ENCODE assay signal across 28 mouse cellular contexts in genomic region chr2:128263880-128264279, GRCm38 (mm10).
DNase-seq lines count a peak whose midpoint lies in the region; ATAC-seq and TF ChIP-seq lines count a peak whose summit lies in the region.
"Had no signal": no experiment of that assay in that cellular context is flagged by ENCODE, and none has a peak within 500 bp of the region (broad histone marks: within the 10 kb centered on the region; RNA-seq: fewer than 3 reads in every experiment).

No protein-coding gene starts in this region.

- no peaks in the 10 kb centered on the region for H3K27me3 ChIP-seq in midbrain, embryonic 11.5 days (ENCODE audit: control insufficient read depth, insufficient read depth, low read length)
- no peaks in the 10 kb centered on the region for H3K27me3 ChIP-seq in midbrain, embryonic 16.5 days (ENCODE audit: control insufficient read depth, insufficient read depth, low read depth, low read length)
- H3K27me3 ChIP-seq in myocyte (ENCODE audit: control insufficient read depth, insufficient read depth, insufficient read length), result no peaks in the 10 kb centered on the region
- no peaks in the 10 kb centered on the region for H3K27me3 ChIP-seq in stomach, embryonic 16.5 days (ENCODE audit: control insufficient read depth, insufficient read depth, low read length)
- 0 out of 2 replicates have a peak, but pooled peaks cover 3% of the 10 kb centered on the region for H3K27me3 ChIP-seq in heart, embryonic 10.5 days (ENCODE audit: insufficient read depth, poor library complexity, severe bottlenecking)
- no peaks in the 10 kb centered on the region for H3K27me3 ChIP-seq in thymus, adult 2 months (ENCODE audit: control insufficient read depth, insufficient read depth, low read length)
- H3K27me3 ChIP-seq: embryonic facial prominence, embryonic 13.5 days; embryonic facial prominence, embryonic 15.5 days; forebrain, embryonic 12.5 days; Patski had no signal

- DNase-seq in midbrain, embryonic 11.5 days (ENCODE audit: low spot score, missing footprints), result peak; percentile 77
- DNase-seq in heart, embryonic 10.5 days (ENCODE audit: low spot score), result no peak
- DNase-seq in thymus, adult 2 months, result no peak
- no peak for DNase-seq in layer of hippocampus, adult 9-10 months (ENCODE audit: low spot score)
- DNase-seq: adrenal gland, adult 2 months; adrenal gland, postnatal 10 days; adrenal gland, postnatal 25 days; B cell, adult 2 months; cerebellum, adult 11 months; cerebellum, adult 18-20 months; cerebellum, adult 8-10 months; cerebellum, adult 9-11 months; cerebellum, postnatal 14 days; cerebellum, postnatal 36 days; embryo, embryonic 11 days had no signal

- no peak for ATAC-seq in midbrain, embryonic 11.5 days (ENCODE audit: low FRiP score)
- ATAC-seq in midbrain, embryonic 16.5 days, result no peak
- ATAC-seq in stomach, embryonic 16.5 days (ENCODE audit: insufficient read depth, low FRiP score), result no peak
- ATAC-seq: activated CD4-positive, CD25-positive, alpha-beta regulatory T cell, adult 4 months; forebrain, embryonic 14.5 days; forebrain, embryonic 16.5 days; Patski had no signal

- H3K9me3 ChIP-seq in midbrain, embryonic 11.5 days (ENCODE audit: control insufficient read depth, low read length), result no peaks in the 10 kb centered on the region
- no peaks in the 10 kb centered on the region for H3K9me3 ChIP-seq in midbrain, embryonic 16.5 days (replicated peaks; ENCODE audit: control insufficient read depth, low read length, poor library complexity, severe bottlenecking)
- H3K9me3 ChIP-seq in stomach, embryonic 16.5 days (replicated peaks; ENCODE audit: control insufficient read depth, low read length), result no peaks in the 10 kb centered on the region
- no peaks in the 10 kb centered on the region for H3K9me3 ChIP-seq in heart, embryonic 10.5 days
- H3K9me3 ChIP-seq: embryonic facial prominence, embryonic 13.5 days; embryonic facial prominence, embryonic 15.5 days; forebrain, embryonic 10.5 days; forebrain, embryonic 12.5 days; G1E had no signal

- H3K36me3 ChIP-seq in midbrain, embryonic 11.5 days (ENCODE audit: control insufficient read depth, insufficient read depth, low read length), result no peaks in the 10 kb centered on the region
- no peaks in the 10 kb centered on the region for H3K36me3 ChIP-seq in midbrain, embryonic 16.5 days (ENCODE audit: control insufficient read depth, insufficient read depth, low read length)
- no peaks in the 10 kb centered on the region for H3K36me3 ChIP-seq in myocyte (ENCODE audit: control insufficient read depth, insufficient read depth)
- H3K36me3 ChIP-seq in stomach, embryonic 16.5 days (ENCODE audit: control insufficient read depth, insufficient read depth, low read length), result no peaks in the 10 kb centered on the region
- H3K36me3 ChIP-seq in heart, embryonic 10.5 days, result no peaks in the 10 kb centered on the region
- no peaks in the 10 kb centered on the region for H3K36me3 ChIP-seq in thymus, adult 2 months (ENCODE audit: control insufficient read depth, insufficient read depth, low read length)
- H3K36me3 ChIP-seq: embryonic facial prominence, embryonic 13.5 days; embryonic facial prominence, embryonic 15.5 days; forebrain, embryonic 10.5 days; forebrain, embryonic 12.5 days; G1E had no signal

- no peak overlapping the region for H3K4me3 ChIP-seq in midbrain, embryonic 11.5 days (ENCODE audit: low read depth, low read length)
- H3K4me3 ChIP-seq in midbrain, embryonic 16.5 days (ENCODE audit: low read depth, low read length), result no peak overlapping the region
- no peak overlapping the region for H3K4me3 ChIP-seq in myocyte
- no peak overlapping the region for H3K4me3 ChIP-seq in stomach, embryonic 16.5 days (replicated peaks; ENCODE audit: low read length)
- H3K4me3 ChIP-seq in heart, embryonic 10.5 days, result no peak overlapping the region
- no peak overlapping the region for H3K4me3 ChIP-seq in thymus, adult 2 months (ENCODE audit: control insufficient read depth, insufficient read depth, low read length)
- H3K4me3 ChIP-seq: embryonic facial prominence, embryonic 13.5 days; embryonic facial prominence, embryonic 15.5 days; erythroblast, embryonic 14.5 days; forebrain, embryonic 10.5 days; forebrain, embryonic 12.5 days had no signal

- H3K4me2 ChIP-seq in midbrain, embryonic 11.5 days, result no peak overlapping the region
- no peak overlapping the region for H3K4me2 ChIP-seq in midbrain, embryonic 16.5 days (ENCODE audit: low read length)
- H3K4me2 ChIP-seq in myocyte (ENCODE audit: low read depth), result no peak overlapping the region
- H3K4me2 ChIP-seq in stomach, embryonic 16.5 days (ENCODE audit: low read depth, low read length), result no peak overlapping the region
- H3K4me2 ChIP-seq: embryonic facial prominence, embryonic 13.5 days; embryonic facial prominence, embryonic 15.5 days; forebrain, embryonic 12.5 days had no signal

- H3ac ChIP-seq in myocyte (ENCODE audit: control insufficient read depth, insufficient read length), result no peak overlapping the region

- TF ChIP-seq POLR2A in myocyte (IDR thresholded peaks at IDR 0.05; ENCODE audit: insufficient read length, low read depth), result no peak
- no peak for TF ChIP-seq POLR2A in thymus, adult 2 months (IDR thresholded peaks at IDR 0.05; ENCODE audit: control insufficient read depth, extremely low read depth, insufficient read depth, low read length, poor library complexity)

- 79% methylated on average over 3 of the region's 3 CpGs for WGBS in midbrain, embryonic 11.5 days
- 92% methylated on average over 3 of the region's 3 CpGs for WGBS in midbrain, embryonic 16.5 days
- 80% methylated on average over 3 of the region's 3 CpGs for WGBS in stomach, embryonic 16.5 days
- WGBS in heart, embryonic 10.5 days, result 79% methylated on average over 3 of the region's 3 CpGs
- WGBS in thymus, adult 2 months, result 98% methylated on average over 3 of the region's 3 CpGs

- no peak for TF ChIP-seq CTCF in thymus, adult 2 months (IDR thresholded peaks at IDR 0.05; ENCODE audit: borderline replicate concordance, control insufficient read depth, extremely low read depth, insufficient read depth, low read length, poor library complexity)

- H3K9ac ChIP-seq in midbrain, embryonic 11.5 days (ENCODE audit: low read length), result no peak overlapping the region
- H3K9ac ChIP-seq in midbrain, embryonic 16.5 days (ENCODE audit: low read depth, low read length), result no peak overlapping the region
- H3K9ac ChIP-seq in stomach, embryonic 16.5 days (ENCODE audit: low read length), result no peak overlapping the region
- H3K9ac ChIP-seq: embryonic facial prominence, embryonic 13.5 days; embryonic facial prominence, embryonic 15.5 days; forebrain, embryonic 12.5 days had no signal

- no peaks in the 10 kb centered on the region for H3K79me2 ChIP-seq in myocyte (ENCODE audit: control insufficient read depth, insufficient read depth)

- no peak overlapping the region for H3K27ac ChIP-seq in midbrain, embryonic 11.5 days (ENCODE audit: low read depth, low read length)
- no peak overlapping the region for H3K27ac ChIP-seq in midbrain, embryonic 16.5 days (ENCODE audit: low read length)
- H3K27ac ChIP-seq in stomach, embryonic 16.5 days (ENCODE audit: low read length), result 0 out of 2 replicates have a peak overlapping the region, but pooled peaks have one; percentile 80
- H3K27ac ChIP-seq in heart, embryonic 10.5 days, result no peak overlapping the region
- no peak overlapping the region for H3K27ac ChIP-seq in thymus, adult 2 months (ENCODE audit: control insufficient read depth, insufficient read depth, low read length)
- H3K27ac ChIP-seq: embryonic facial prominence, embryonic 13.5 days; embryonic facial prominence, embryonic 15.5 days; forebrain, embryonic 10.5 days; forebrain, embryonic 12.5 days had no signal

- H3K4me1 ChIP-seq in midbrain, embryonic 11.5 days (ENCODE audit: control insufficient read depth, insufficient read depth, low read length), result no peaks in the 10 kb centered on the region
- no peaks in the 10 kb centered on the region for H3K4me1 ChIP-seq in midbrain, embryonic 16.5 days (ENCODE audit: control insufficient read depth, insufficient read depth, low read length)
- 0 out of 2 replicates have a peak, but pooled peaks cover 2% of the 10 kb centered on the region for H3K4me1 ChIP-seq in stomach, embryonic 16.5 days (ENCODE audit: control insufficient read depth, insufficient read depth, low read length)
- peaks cover 12% of the 10 kb centered on the region for H3K4me1 ChIP-seq in heart, embryonic 10.5 days
- no peaks in the 10 kb centered on the region for H3K4me1 ChIP-seq in thymus, adult 2 months (replicated peaks; ENCODE audit: control insufficient read depth, insufficient read depth, low read length)
- H3K4me1 ChIP-seq: embryonic facial prominence, embryonic 15.5 days had no signal

TF ChIP-seq in myocyte, 11 proteins besides CTCF, POLR2A, EP300 and RAD21:
- TF ChIP-seq MYOD1 (IDR thresholded peaks at IDR 0.05; ENCODE audit: control insufficient read depth in 1 of 3, insufficient read length in 2 of 3, low read depth in 2 of 3), result peak; percentile 29 to 83 (median 81)
- no peak for TF ChIP-seq MAX (IDR thresholded peaks at IDR 0.05; ENCODE audit: low read depth)
- TF ChIP-seq MYOG (IDR thresholded peaks at IDR 0.05; ENCODE audit: control insufficient read depth in 1 of 3, insufficient read depth in 1 of 3, insufficient read length in 2 of 3, low read depth in 2 of 3), result peak in 1 of 3 experiments; percentile 70
- TF ChIP-seq POLR2AphosphoS2 (IDR thresholded peaks at IDR 0.05; ENCODE audit: insufficient read length, low read depth), result no peak
TF ChIP-seq in myocyte: peak in this region for 2.
